Mouse (Mus musculus) testis, postnatal 10 days (tissue): ENCODE results near the gene Mtrr.
"Not testable (repeated sequence)": the region's sequence is repeated elsewhere in the genome, so short reads cannot be mapped to it uniquely, and the experiment has no call there.

Experiments
- DNase-seq: peaks from one replicate; pipeline ENCODE4 v3.0.0; 2021; ENCODE audit warnings: low spot score

The Mtrr gene

DNA sequence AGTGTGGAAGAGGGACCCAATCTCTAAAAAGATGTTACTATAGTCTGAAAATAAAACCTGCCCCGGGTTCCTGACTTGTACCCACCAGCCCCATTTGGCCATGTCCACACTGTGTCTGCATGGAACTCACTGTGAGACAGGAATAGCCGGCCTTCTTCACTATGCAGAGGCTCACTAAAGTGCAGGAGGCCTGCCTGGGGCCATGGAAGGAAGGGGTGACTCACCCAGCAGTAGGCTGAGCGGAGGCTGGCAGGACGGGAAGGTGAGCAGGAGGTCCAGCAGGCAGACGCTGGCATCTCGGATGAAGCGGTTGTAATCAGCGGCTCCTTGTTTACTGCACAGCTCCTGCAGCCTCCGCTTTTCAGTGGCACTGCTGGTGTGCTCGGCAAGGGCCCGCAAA lies 13.4 kb downstream of the Mtrr start:
- DNase-seq = no peak

DNA sequence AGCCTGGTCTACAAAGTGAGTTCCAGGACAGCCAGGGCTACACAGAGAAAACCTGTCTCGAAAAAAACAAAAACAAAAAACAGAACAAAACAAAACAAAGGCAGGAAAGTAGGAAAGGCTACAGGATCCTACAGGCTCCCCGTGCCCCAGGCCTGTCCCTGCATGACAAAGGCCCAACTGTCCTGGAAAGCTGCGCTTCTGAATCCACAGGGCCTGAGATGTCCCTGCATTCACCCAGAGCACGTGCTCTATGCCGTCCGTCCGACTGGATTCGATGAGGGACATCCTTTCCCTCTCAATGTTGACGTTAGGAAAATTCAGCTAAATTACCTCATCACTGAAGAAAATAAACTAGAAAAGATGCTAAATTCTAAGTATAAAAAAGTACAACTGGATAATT lies 13.8 kb downstream of the Mtrr start:
- no peak for DNase-seq

DNA sequence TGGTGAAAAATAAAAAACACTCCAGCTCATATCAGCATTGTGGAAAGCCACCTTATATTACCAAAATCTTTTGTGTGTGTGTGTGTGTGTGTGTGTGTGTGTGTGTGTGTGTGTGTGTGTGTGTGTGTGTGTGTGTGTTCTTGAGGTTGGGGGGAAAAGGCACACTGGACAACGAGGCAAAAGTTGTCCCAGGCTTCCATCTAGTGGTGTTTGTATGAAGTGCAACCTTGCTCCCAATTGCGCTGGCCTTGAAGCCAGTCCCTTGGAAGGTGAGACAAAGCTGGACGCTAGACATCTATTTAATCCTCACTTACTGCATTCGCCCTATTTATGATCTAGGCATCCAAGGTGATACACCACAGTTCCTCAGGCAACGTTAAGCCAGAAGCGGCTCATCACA lies 28.6 kb downstream of the Mtrr start:
- DNase-seq = not testable (repeated sequence)
